Mouse (Mus musculus) liver, embryonic 14.5 days (tissue): ENCODE results near the gene Hsf4.

Source experiments
- CTCF ChIP-seq: IDR thresholded peaks from 2 replicates; pipeline ENCODE4 v1.5.1; 2016; ENCODE audit warnings: antibody characterized with exemption, low read depth, control low read depth
- EP300 ChIP-seq: IDR thresholded peaks from 2 replicates; pipeline ENCODE4 v1.6.1; 2016; ENCODE audit warnings: antibody characterized with exemption, low read depth

DNA sequence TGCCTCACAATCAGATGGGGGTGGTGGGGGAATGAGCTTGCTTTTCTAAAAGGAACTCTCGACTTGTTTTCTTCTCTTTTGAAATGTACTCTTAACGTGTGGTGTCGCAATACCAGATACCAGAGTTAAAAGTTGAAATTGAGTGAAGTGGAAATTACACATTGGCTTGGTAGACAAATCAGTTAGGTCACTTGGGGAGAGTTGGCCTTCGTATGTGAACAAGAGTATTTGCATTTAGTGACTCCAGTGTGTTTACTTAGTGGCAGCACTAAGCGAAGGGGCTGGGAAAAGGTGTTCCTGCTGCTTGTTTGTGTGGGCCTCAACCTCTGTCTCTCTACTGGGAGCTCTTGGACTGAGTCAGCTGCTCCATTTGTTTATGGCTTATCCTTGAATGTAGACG lies 43.7 kb upstream of the Hsf4 start:
- TF ChIP-seq EP300 (no peak), CTCF (no peak)
